11 mouse cellular contexts compared by ENCODE assay signal in genomic region chr16:30661086-30661977, GRCm38 (mm10).
DNase-seq lines count a peak whose midpoint lies in the region; ATAC-seq and TF ChIP-seq lines count a peak whose summit lies in the region.
"Had no signal": no experiment of that assay in that cellular context is flagged by ENCODE, and none has a peak within 500 bp of the region (broad histone marks: within the 10 kb centered on the region; RNA-seq: fewer than 3 reads in every experiment).

No protein-coding gene starts in this region.

- H3K9ac ChIP-seq in hindbrain, postnatal 0 days (replicated peaks; ENCODE audit: low read length), result no peak overlapping the region
- H3K9ac ChIP-seq in hindbrain, embryonic 13.5 days, result no peak overlapping the region

- no peaks in the 10 kb centered on the region for H3K36me3 ChIP-seq in hindbrain, postnatal 0 days (ENCODE audit: insufficient read depth, low read length)
- no peaks in the 10 kb centered on the region for H3K36me3 ChIP-seq in hindbrain, embryonic 13.5 days

- intact Hi-C loops in heart, postnatal 14 days (cut with DNase I), result no loop called here

- no peak overlapping the region; the same call in 1 of the 2 replicates for H3K27ac ChIP-seq in hindbrain, postnatal 0 days
- H3K27ac ChIP-seq in hindbrain, embryonic 13.5 days, result no peak overlapping the region

- no peak overlapping the region for H3K4me3 ChIP-seq in hindbrain, postnatal 0 days (ENCODE audit: low read length)
- H3K4me3 ChIP-seq in hindbrain, embryonic 13.5 days, result no peak overlapping the region

- no peak for TF ChIP-seq CTCF in hindbrain, postnatal 0 days (IDR thresholded peaks at IDR 0.05; ENCODE audit: low read depth)

- H3K4me1 ChIP-seq in hindbrain, postnatal 0 days (ENCODE audit: insufficient read depth, low read length), result no peaks in the 10 kb centered on the region
- 0 out of 2 replicates have a peak, but pooled peaks cover 4% of the 10 kb centered on the region for H3K4me1 ChIP-seq in hindbrain, embryonic 13.5 days (replicated peaks)

- DNase-seq in hindbrain, postnatal 0 days (ENCODE audit: low spot score), result peak; percentile 35
- DNase-seq in Muller cell, postnatal 12 days (ENCODE audit: inconsistent ontology term), result peak; percentile 44
- peak; percentile 46 for DNase-seq in brain, adult 2 months (ENCODE audit: low read depth, low spot score)
- DNase-seq in layer of hippocampus, postnatal 14 days (ENCODE audit: low spot score in 2 of 2), result peak; percentile 23 to 74
- DNase-seq in kidney, postnatal 14 days, result no peak
- no peak for DNase-seq in heart, postnatal 14 days
- DNase-seq: cerebellum, adult 9-11 months; kidney, postnatal 25 days had no signal

- H3K9me3 ChIP-seq in hindbrain, postnatal 0 days (ENCODE audit: low read length), result no peaks in the 10 kb centered on the region
- H3K9me3 ChIP-seq in hindbrain, embryonic 13.5 days, result no peaks in the 10 kb centered on the region

- H3K27me3 ChIP-seq in hindbrain, postnatal 0 days (ENCODE audit: insufficient read depth, low read length), result no peaks in the 10 kb centered on the region
- no peaks in the 10 kb centered on the region for H3K27me3 ChIP-seq in hindbrain, embryonic 13.5 days

- 60% methylated on average over 16 of the region's 16 CpGs for WGBS in hindbrain, postnatal 0 days
- WGBS in hindbrain, embryonic 13.5 days, result 77% methylated on average over 16 of the region's 16 CpGs

- no peak overlapping the region for H3K4me2 ChIP-seq in hindbrain, postnatal 0 days (ENCODE audit: low read depth, low read length)
- no peak overlapping the region for H3K4me2 ChIP-seq in hindbrain, embryonic 13.5 days
- H3K4me2 ChIP-seq: midbrain, embryonic 11.5 days had no signal

- ATAC-seq in hindbrain, postnatal 0 days, result peak; percentile 56; the same call in 1 of the 2 replicates
- no peak for ATAC-seq in hindbrain, embryonic 13.5 days (ENCODE audit: low FRiP score)
- ATAC-seq: intestine, embryonic 16.5 days had no signal

Comparison
In these comparisons a context has a peak if more than half of its experiments do, and no peak if none do; other contexts are left out.
1. DNase-seq: peak in hindbrain, postnatal 0 days (single experiment), Muller cell, postnatal 12 days (single experiment), brain, adult 2 months (single experiment) and layer of hippocampus, postnatal 14 days (2 of 2); none in kidney, postnatal 14 days (single experiment) and heart, postnatal 14 days (0 of 2).